Mouse (Mus musculus) CH12.LX (cell line): ENCODE data around the gene Sult1e1. TPM values are rescaled to one million over a fixed set of nuclear protein-coding genes. Genes with fewer than 3 reads are reported as not detected.

ENCODE experiments used
- DNase-seq: peaks from one replicate; pipeline ENCODE4 v3.0.0-alpha.2; 2013; ENCODE audit errors: extremely low read depth
- H3K27ac ChIP-seq: 2 replicates; pipeline ENCODE4 v1.5.1; 2012; ENCODE audit warnings: low read depth, mild to moderate bottlenecking, control low read depth, moderate library complexity; ENCODE audit not compliant: insufficient read depth
- H3K27me3 ChIP-seq: replicated peaks from 2 replicates; pipeline ENCODE3; 2012; ENCODE audit warnings: inconsistent platforms
- H3K36me3 ChIP-seq, 2 experiments: replicated peaks in 1 of 2; 2 replicates each; pipeline versions ENCODE3 to v1.6.1; 2012; ENCODE audit warnings: inconsistent platforms in 1 of 2, low read length in 1 of 2, mild to moderate bottlenecking in 1 of 2, mixed read lengths in 1 of 2, moderate library complexity in 1 of 2; ENCODE audit not compliant: control insufficient read depth in 1 of 2, insufficient read depth in 1 of 2
- H3K4me1 ChIP-seq, 2 experiments: 2 replicates each; pipeline ENCODE4 v1.6.1; 2012; ENCODE audit warnings: inconsistent platforms in 1 of 2, moderate library complexity in 1 of 2; ENCODE audit not compliant: insufficient read depth in 2 of 2, control insufficient read depth in 1 of 2
- H3K4me2 ChIP-seq: 2 replicates; pipeline ENCODE4 v1.6.1; 2012; ENCODE audit warnings: low read depth, mild to moderate bottlenecking, control low read depth; ENCODE audit not compliant: poor library complexity, insufficient read depth, severe bottlenecking
- H3K4me3 ChIP-seq, 3 experiments: fragments of 150-350 bp in 1 of 3; sonication (generic) in 1 of 3; replicated peaks in 1 of 3; 2 replicates each; pipeline versions ENCODE3 to v1.5.1; 2011 to 2012; ENCODE audit warnings: low read depth in 2 of 3, low read length in 2 of 3, mild to moderate bottlenecking in 2 of 3, moderate library complexity in 2 of 3, control low read depth in 1 of 3, improper control_type of control experiment in 1 of 3, inconsistent platforms in 1 of 3, mixed read lengths in 1 of 3; ENCODE audit not compliant: poor library complexity in 1 of 3
- H3K79me2 ChIP-seq: replicated peaks from 2 replicates; pipeline ENCODE4 v1.6.1; 2012; ENCODE audit warnings: mild to moderate bottlenecking, moderate library complexity; ENCODE audit not compliant: control insufficient read depth, poor library complexity, insufficient read depth, severe bottlenecking; ENCODE audit errors: extremely low read depth
- H3K9ac ChIP-seq: 2 replicates; pipeline ENCODE4 v1.6.1; 2012; ENCODE audit warnings: low read depth, mild to moderate bottlenecking, control low read depth, moderate library complexity; ENCODE audit not compliant: insufficient read depth
- H3K9me3 ChIP-seq: replicated peaks from 2 replicates; pipeline ENCODE3; 2012; ENCODE audit warnings: low read length, inconsistent platforms, mixed read lengths
- BHLHE40 ChIP-seq: IDR thresholded peaks from 2 replicates; pipeline ENCODE4 v1.6.1; 2011; ENCODE audit warnings: mild to moderate bottlenecking, low read depth, low read length, improper control_type of control experiment
- CHD1 ChIP-seq: IDR thresholded peaks from 2 replicates; pipeline ENCODE4 v1.6.1; 2012; ENCODE audit warnings: low read depth, low read length, improper control_type of control experiment, inconsistent platforms
- CTCF ChIP-seq, 2 experiments: IDR thresholded peaks in 1 of 2; conservative IDR thresholded peaks in 1 of 2; 2 replicates each; pipeline ENCODE4 v1.5.1; 2011 to 2012; ENCODE audit warnings: low read depth in 2 of 2, low read length in 2 of 2, improper control_type of control experiment in 1 of 2, inconsistent platforms in 1 of 2, mild to moderate bottlenecking in 1 of 2, moderate library complexity in 1 of 2
- E2F4 ChIP-seq: IDR thresholded peaks from 2 replicates; pipeline ENCODE4 v1.6.1; 2011; ENCODE audit warnings: low read depth, low read length, improper control_type of control experiment; ENCODE audit not compliant: insufficient replicate concordance
- ETS1 ChIP-seq: conservative IDR thresholded peaks from 2 replicates; pipeline ENCODE4 v1.6.1; 2012; ENCODE audit warnings: low read depth, mild to moderate bottlenecking, inconsistent platforms, low read length, improper control_type of control experiment, moderate library complexity
- HCFC1 ChIP-seq: IDR thresholded peaks from 2 replicates; pipeline ENCODE4 v1.6.1; 2012; ENCODE audit warnings: low read depth, mild to moderate bottlenecking, inconsistent platforms, low read length, improper control_type of control experiment
- IRF4 ChIP-seq: IDR thresholded peaks from 2 replicates; pipeline ENCODE4 v1.6.1; 2014; ENCODE audit warnings: low read depth, mild to moderate bottlenecking, inconsistent platforms, low read length, improper control_type of control experiment
- JUN ChIP-seq: IDR thresholded peaks from 2 replicates; pipeline ENCODE4 v1.6.1; 2011; ENCODE audit warnings: low read depth, mild to moderate bottlenecking, low read length, improper control_type of control experiment, moderate library complexity; ENCODE audit not compliant: insufficient read depth
- JUND ChIP-seq: conservative IDR thresholded peaks from 2 replicates; pipeline ENCODE4 v1.6.1; 2011; ENCODE audit warnings: low read depth, low read length, improper control_type of control experiment
- MAFK ChIP-seq: IDR thresholded peaks from 2 replicates; pipeline ENCODE4 v1.6.1; 2011; ENCODE audit warnings: low read length, improper control_type of control experiment; ENCODE audit not compliant: insufficient replicate concordance
- MAX ChIP-seq: IDR thresholded peaks from 2 replicates; pipeline ENCODE4 v1.6.1; 2011; ENCODE audit warnings: low read length, improper control_type of control experiment
- MEF2A ChIP-seq: IDR thresholded peaks from 2 replicates; pipeline ENCODE4 v1.6.1; 2014; ENCODE audit warnings: low read depth, mild to moderate bottlenecking, inconsistent platforms, low read length, improper control_type of control experiment, borderline replicate concordance
- MXI1 ChIP-seq: IDR thresholded peaks from 2 replicates; pipeline ENCODE4 v1.6.1; 2011; ENCODE audit warnings: mild to moderate bottlenecking, low read depth, low read length, improper control_type of control experiment
- MYC ChIP-seq: IDR thresholded peaks from 2 replicates; pipeline ENCODE4 v1.6.1; 2011; ENCODE audit warnings: low read depth, mild to moderate bottlenecking, improper control_type of control experiment, low read length
- PAX5 ChIP-seq: IDR thresholded peaks from 2 replicates; pipeline ENCODE4 v1.6.1; 2012; ENCODE audit warnings: low read length, inconsistent platforms, mixed read lengths
- POLR2A ChIP-seq: IDR thresholded peaks from 2 replicates; pipeline ENCODE4 v1.6.1; 2011; ENCODE audit warnings: low read depth, mild to moderate bottlenecking, improper control_type of control experiment, low read length
- POLR2AphosphoS2 ChIP-seq: IDR thresholded peaks from 2 replicates; pipeline ENCODE4 v1.6.1; 2011; ENCODE audit warnings: low read depth, low read length, improper control_type of control experiment
- RAD21 ChIP-seq: IDR thresholded peaks from 2 replicates; pipeline ENCODE4 v1.6.1; 2011; ENCODE audit warnings: low read depth, mild to moderate bottlenecking, low read length, improper control_type of control experiment, moderate library complexity
- RCOR1 ChIP-seq: conservative IDR thresholded peaks from 2 replicates; pipeline ENCODE4 v1.6.1; 2012; ENCODE audit warnings: low read depth, mild to moderate bottlenecking, inconsistent platforms, low read length, improper control_type of control experiment
- TBP ChIP-seq: conservative IDR thresholded peaks from 2 replicates; pipeline ENCODE4 v1.6.1; 2011; ENCODE audit warnings: low read depth, low read length, improper control_type of control experiment
- UBTF ChIP-seq: IDR thresholded peaks from 2 replicates; pipeline ENCODE4 v1.6.1; 2012; ENCODE audit warnings: low read depth, mild to moderate bottlenecking, inconsistent platforms, low read length, improper control_type of control experiment, moderate library complexity
- USF1 ChIP-seq: IDR thresholded peaks from 2 replicates; pipeline ENCODE4 v1.6.1; 2014; ENCODE audit warnings: low read depth, mild to moderate bottlenecking, inconsistent platforms, low read length, improper control_type of control experiment
- ZC3H11A ChIP-seq: IDR thresholded peaks from 2 replicates; pipeline ENCODE4 v1.6.1; 2012; ENCODE audit warnings: low read depth, mild to moderate bottlenecking, inconsistent platforms, low read length, improper control_type of control experiment
- ZKSCAN1 ChIP-seq: IDR thresholded peaks from 2 replicates; pipeline ENCODE4 v1.6.1; 2012; ENCODE audit warnings: low read depth, inconsistent platforms, low read length, improper control_type of control experiment, borderline replicate concordance
- ZMIZ1 ChIP-seq: IDR thresholded peaks from 2 replicates; pipeline ENCODE4 v1.6.1; 2012; ENCODE audit warnings: low read depth, mild to moderate bottlenecking, inconsistent platforms, low read length, improper control_type of control experiment
- dilution Hi-C: fragments of 300-500 bp; cut with MboI; formaldehyde crosslinking; loops from 2 replicates; pipeline ENCODE4 v1.14.3; 2020; ENCODE audit warnings: low sequenced_read_pairs; ENCODE audit not compliant: extremely low pct_unique_long_range_greater_than_20kb, extremely low pct_ligation_motif_present
- in situ Hi-C: fragments of 300-500 bp; cut with MboI; formaldehyde crosslinking; loops from 3 replicates; pipeline ENCODE4 v1.14.3; 2019; ENCODE audit warnings: low sequenced_read_pairs, low pct_ligation_motif_present, low pct_unique_long_range_greater_than_20kb, mixed read lengths
- polyA plus RNA-seq: library from polyadenylated mRNA; unstranded; fragments of >175 nt; gene quantifications from 2 replicates; pipeline ENCODE4 v1.2.1, GENCODE M21; 2012; ENCODE audit warnings: low read depth; ENCODE audit not compliant: insufficient read length
- total RNA-seq, 2 experiments: library from RNA; depleted of rRNA; stranded (reverse); fragments of 300-350 nt in 1 of 2; fragments of >200 nt in 1 of 2; gene quantifications; 2 replicates each; pipeline ENCODE4 v1.2.3; 2012 to 2014

Gene Sult1e1
- total and polyA plus RNA-seq, 3 experiments = not detected

GRCm38 (mm10) chr5:87615128-87615390, 23.7 kb upstream of the Sult1e1 start:
- H3K4me3 ChIP-seq = no peak overlapping the region
- H3K36me3 ChIP-seq = no peaks in the 10 kb centered on the region
- no peak overlapping the region for H3K27ac ChIP-seq
- no peaks in the 10 kb centered on the region for H3K79me2 ChIP-seq
- H3K4me1 ChIP-seq = no peaks in the 10 kb centered on the region
- no peak overlapping the region for H3K9ac ChIP-seq
- no peak for DNase-seq
- dilution Hi-C loops = no loop called here
- H3K9me3 ChIP-seq = no peaks in the 10 kb centered on the region
- no peak for TF ChIP-seq MAFK
- TF ChIP-seq BHLHE40 = no peak
- no peak for TF ChIP-seq MAX
- TF ChIP-seq HCFC1 = no peak
- no peak for TF ChIP-seq ETS1
- no peak for TF ChIP-seq IRF4
- TF ChIP-seq ZKSCAN1 = no peak
- no peak for TF ChIP-seq JUN
- no peak for TF ChIP-seq CHD1
- no peak for TF ChIP-seq ZMIZ1
- TF ChIP-seq MEF2A = no peak
- TF ChIP-seq, all 38 proteins: peak for 0
- Histone ChIP-seq H3K4me2 (no peak overlapping the region), H3K27me3 (no peaks in the 10 kb centered on the region)
- in situ Hi-C loops = no loop called here

GRCm38 (mm10) chr5:87614364-87615127, 23.2 kb upstream of the Sult1e1 start:
- Histone ChIP-seq H3K4me3 (no peak overlapping the region), H3K27me3 (no peaks in the 10 kb centered on the region), H3K4me2 (no peak overlapping the region), H3K9ac (no peak overlapping the region), H3K36me3 (no peaks in the 10 kb centered on the region), H3K9me3 (no peaks in the 10 kb centered on the region), H3K27ac (no peak overlapping the region), H3K79me2 (no peaks in the 10 kb centered on the region), H3K4me1 (no peaks in the 10 kb centered on the region)
- no peak for DNase-seq
- dilution Hi-C loops (no loop called here), in situ Hi-C loops (no loop called here)
- TF ChIP-seq MXI1 = no peak
- TF ChIP-seq POLR2A = no peak

DNA sequence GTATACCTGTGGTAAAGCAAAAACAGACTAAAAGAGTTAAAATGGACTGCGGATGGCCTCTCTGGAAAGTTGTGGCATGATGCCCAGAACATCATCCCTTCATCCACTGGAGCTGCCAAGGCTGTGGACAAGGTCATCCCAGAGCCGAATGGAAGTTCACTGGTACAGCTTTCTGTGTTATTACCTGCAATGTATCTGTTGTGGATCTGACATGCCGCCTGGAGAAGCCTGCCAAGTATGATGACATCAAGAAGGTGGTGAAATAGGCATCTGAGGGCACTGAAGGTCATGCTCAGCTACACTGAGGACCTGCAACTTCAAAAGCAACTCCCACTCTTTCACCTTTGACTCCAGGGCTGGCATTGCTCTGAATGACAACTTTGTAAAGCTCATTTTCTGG, 9.6 kb upstream of the Sult1e1 start:
- DNase-seq = no peak
- H3K27ac ChIP-seq = no peak overlapping the region
- no peaks in the 10 kb centered on the region for H3K27me3 ChIP-seq
- no peaks in the 10 kb centered on the region for H3K36me3 ChIP-seq
- H3K9ac ChIP-seq = no peak overlapping the region
- no peak overlapping the region for H3K4me3 ChIP-seq
- dilution Hi-C loops (no loop called here), in situ Hi-C loops (no loop called here)
- no peak for TF ChIP-seq JUN
- TF ChIP-seq E2F4 = no peak
- TF ChIP-seq UBTF = no peak
- TF ChIP-seq MAFK = no peak
- no peak for TF ChIP-seq ZC3H11A
- TF ChIP-seq RAD21 = no peak
- TF ChIP-seq RCOR1 = no peak
- no peak for TF ChIP-seq BHLHE40
- no peak for TF ChIP-seq POLR2AphosphoS2
- TF ChIP-seq JUND = no peak
- no peak for TF ChIP-seq CTCF (conservative IDR thresholded peaks at IDR 0.05 in 1 of 2, IDR thresholded peaks at IDR 0.05 in 1 of 2; ENCODE audit: low read depth in 2 of 2, low read length in 2 of 2)
- TF ChIP-seq TBP = no peak
- no peak for TF ChIP-seq USF1
- TF ChIP-seq MYC = no peak
- no peak for TF ChIP-seq PAX5
- no peak for TF ChIP-seq MAX
- TF ChIP-seq ZKSCAN1 = no peak
- TF ChIP-seq HCFC1 = no peak
- H3K79me2 ChIP-seq = no peaks in the 10 kb centered on the region
- no peaks in the 10 kb centered on the region for H3K4me1 ChIP-seq
- no peaks in the 10 kb centered on the region for H3K9me3 ChIP-seq
- no peak overlapping the region for H3K4me2 ChIP-seq
